Mouse (Mus musculus) G1E-ER4 (cell line): ENCODE data around the gene Pawr. TPM values are rescaled to one million over a fixed set of nuclear protein-coding genes. Genes with fewer than 3 reads are reported as not detected.

Experiments
- GATA1 ChIP-seq: IDR thresholded peaks from one replicate; pipeline ENCODE4 v1.8.0; 2012; ENCODE audit warnings: low read length, inconsistent platforms
- polyA plus RNA-seq: library from polyadenylated mRNA; stranded (reverse); fragments of >175 nt; gene quantifications from 2 replicates; pipeline ENCODE4 v1.2.3, GENCODE M21; 2012

Pawr gene
- 69.0 and 89.4 TPM in 2 replicates for polyA plus RNA-seq

DNA sequence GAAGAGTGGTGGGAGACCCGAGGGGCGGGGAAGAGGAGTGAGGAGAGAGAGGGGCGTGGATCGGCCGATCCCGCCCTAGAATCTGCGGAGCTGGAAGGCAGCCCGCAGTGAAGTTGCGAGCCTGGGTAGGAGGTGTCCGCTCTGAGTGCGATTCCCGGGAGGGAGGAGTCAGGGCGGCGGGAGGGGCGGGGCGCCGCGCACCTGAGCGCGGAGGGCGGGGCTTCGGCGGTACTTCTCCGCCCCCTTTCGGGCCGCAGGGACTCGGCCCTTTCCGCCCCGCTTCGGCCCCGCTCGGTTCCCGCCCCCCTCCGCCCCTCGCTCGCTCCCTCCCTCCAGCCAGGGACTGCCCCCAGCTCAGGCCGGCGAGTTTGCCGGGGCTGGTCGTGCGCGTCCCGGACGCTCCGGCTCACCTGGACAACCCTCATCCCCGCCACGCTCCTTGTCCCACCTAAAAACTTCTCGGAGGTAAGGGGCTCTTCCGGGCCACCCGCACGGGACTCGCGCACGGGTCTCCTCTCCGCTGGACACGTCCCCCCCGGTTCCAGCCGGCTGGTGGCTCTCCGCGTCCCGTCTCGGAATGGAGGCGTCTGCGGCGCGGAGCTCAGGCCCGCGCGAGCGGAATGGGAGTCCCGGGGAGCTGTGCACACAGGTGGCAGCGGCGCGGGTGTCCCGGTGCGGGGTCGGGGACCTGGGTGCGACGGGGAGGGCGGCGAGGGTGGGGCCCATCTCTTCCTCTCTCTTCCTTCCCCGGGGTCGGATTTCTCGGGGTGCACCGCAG is at the start of gene Pawr:
Pawr (plus strand) TSS at position 338 of the 778 bp plus-strand sequence.
- TF ChIP-seq GATA1: no peak

DNA sequence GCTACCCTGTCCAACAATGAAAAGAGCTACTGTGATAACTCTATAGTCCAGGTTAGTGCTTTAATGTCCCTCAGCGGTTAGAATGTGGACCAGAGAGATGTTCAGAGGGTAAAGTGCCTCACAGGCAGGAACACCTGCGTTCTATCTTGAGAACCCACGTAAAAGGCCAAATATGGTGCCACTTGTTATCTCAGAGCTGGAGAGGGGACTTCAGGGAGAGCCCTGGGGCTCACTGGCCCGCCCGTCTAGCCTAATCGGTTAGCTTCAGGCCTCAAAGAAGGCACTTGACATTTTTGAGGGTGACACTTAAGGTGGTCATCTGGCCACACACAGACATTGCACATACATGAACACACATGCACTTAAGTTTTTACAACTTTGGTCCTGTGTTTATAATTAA is 49.6 kb upstream of the Pawr start:
- TF ChIP-seq GATA1: no peak

DNA sequence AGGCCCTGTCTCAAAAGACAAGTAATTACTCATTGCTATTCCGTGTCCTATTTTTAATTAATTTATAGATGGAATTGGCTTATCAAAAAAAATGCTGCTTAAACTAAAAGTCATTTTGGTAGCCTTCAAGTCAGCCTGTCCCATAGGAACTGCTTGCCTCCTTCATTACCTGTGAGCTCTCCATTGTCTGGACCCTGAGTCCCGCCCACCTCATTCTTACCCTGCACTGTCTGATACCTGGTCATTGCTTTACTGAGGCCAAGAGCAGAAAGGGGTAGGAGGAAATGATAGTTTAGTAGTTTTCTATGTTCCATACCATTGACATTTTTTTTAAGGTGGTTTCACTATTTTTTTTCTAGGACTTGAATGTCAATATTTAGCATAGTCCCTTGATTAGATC is 48.5 kb upstream of the Pawr start:
- TF ChIP-seq GATA1: no peak

DNA sequence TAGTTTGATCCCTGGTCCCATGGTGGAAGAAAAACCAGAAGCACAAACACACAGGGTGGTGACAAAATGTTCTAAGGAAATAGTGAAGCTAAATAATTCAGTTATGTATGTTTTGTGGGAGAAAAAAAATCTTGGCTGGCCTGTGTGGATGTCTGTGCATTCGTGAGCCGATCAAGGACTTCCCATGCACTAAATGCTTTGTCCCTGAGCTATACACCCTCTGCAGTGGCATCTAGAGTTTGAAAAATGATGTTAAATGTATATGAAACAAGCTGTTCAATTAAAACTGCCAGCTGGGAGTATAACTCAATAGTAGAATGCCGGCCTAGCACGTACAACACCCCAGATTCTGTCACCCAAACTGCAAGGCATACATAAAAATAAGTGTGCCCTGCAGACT is 48.1 kb upstream of the Pawr start:
- TF ChIP-seq GATA1: no peak

DNA sequence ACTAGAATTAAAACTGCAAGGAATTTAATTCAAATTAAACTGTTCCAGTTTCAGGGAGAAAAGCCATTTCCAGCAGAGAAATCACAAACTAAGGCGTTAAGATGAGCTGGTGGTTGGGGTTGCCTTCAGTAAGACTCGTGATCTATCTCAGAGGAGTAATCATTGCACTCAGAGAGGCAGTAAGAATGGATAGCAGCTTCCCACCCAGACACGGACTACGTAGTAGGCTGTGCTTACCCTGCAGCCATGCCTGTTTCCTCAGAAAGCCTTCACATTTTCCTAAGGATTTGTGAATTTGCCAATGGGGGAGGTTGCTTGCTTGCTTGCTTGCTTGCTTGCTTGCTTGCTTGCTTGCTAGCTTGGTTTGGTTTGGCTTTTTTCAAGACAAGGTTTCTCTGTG is 47.5 kb upstream of the Pawr start:
- TF ChIP-seq GATA1: no peak

DNA sequence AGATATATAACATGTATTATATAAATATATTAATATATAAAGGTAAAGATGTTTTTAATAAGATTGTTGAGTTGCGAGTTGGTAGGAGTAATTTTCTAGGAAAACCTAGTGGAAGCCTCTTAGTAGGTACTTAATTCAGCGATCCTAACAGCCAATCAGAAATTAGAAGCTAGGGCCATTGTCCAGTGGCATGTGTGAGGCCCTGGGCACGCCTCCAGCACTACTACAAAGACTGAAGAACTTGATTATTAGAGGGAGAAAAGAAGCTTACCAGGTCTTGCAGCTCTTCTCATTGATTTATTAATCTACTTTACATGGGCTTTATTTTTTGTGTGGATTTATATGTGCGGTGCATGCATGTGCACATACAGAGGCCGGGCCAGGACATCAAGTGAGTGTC is 46.9 kb upstream of the Pawr start:
- no peak for TF ChIP-seq GATA1

DNA sequence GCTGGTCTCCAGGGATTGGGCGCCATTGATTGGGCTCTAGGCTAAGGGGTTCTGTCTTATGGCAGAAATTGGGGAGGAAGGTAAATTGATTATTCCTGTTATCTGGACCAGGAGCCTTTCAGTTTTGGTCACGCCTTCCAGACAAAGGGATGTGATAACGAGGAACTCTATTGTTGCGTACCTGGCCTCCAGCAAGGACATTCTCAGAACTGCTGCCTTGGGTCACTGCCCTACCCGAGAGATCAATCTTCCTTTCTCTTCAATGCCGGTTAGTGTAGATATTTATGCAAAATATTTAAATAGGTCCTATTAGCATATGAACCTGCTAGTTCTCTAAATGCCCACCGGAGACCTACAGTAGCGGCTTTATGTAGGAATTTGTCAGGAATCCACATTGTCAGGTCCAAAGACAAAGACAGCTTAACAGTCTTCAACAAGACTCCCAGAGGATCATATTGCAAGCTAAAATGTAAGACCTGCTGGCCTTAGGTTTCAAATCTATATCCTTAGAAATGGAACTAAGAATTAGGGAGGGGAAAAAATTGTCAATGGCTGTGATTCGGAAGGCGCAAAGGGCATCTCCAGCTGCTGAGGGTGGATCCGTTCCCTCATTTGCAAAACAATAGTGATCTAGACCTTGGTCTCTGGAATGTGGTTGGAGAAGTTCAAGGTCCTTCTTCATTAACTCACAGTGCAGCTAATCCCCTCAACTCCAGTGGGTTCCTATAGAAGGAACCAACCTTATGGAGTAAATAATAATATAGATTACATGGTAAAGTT is 45.1 kb upstream of the Pawr start:
- TF ChIP-seq GATA1: no peak

DNA sequence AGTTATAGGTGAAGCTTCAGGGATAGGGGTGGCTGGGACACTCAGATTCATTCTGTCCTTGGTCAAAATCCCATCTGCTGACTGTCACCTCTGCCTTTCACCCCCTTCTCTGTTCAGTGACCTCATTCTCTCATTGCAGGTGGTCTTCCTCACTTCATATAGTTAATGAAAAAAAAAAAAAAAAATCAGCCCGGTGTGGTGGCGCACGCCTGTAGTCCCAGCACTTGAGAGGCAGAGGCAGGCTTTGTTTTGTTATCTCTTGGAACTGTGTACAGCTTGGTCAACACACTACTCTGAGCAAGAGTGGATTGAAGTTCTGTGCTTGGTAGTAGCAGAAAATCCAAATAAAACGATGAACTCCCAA is 44.5 kb upstream of the Pawr start:
- TF ChIP-seq GATA1: no peak

DNA sequence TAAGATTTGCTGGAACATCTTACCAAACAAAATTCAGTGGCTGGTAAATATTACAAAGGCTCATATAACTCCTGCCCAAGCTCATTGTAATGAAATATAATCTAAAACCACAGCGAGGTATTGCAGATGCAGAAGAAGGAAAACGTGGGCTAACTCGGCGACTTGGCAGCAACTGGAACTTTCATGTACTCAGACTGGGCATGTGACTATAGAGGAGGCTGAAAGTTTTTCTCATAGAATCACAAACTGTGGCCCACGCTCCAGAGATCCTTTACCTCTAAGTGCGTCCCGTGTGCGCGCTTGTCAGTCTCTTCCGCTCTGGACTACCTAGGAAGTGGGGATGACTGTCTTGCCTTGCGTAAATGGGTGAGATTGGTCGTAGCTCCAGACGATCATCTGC is 41.9 kb upstream of the Pawr start:
- no peak for TF ChIP-seq GATA1

DNA sequence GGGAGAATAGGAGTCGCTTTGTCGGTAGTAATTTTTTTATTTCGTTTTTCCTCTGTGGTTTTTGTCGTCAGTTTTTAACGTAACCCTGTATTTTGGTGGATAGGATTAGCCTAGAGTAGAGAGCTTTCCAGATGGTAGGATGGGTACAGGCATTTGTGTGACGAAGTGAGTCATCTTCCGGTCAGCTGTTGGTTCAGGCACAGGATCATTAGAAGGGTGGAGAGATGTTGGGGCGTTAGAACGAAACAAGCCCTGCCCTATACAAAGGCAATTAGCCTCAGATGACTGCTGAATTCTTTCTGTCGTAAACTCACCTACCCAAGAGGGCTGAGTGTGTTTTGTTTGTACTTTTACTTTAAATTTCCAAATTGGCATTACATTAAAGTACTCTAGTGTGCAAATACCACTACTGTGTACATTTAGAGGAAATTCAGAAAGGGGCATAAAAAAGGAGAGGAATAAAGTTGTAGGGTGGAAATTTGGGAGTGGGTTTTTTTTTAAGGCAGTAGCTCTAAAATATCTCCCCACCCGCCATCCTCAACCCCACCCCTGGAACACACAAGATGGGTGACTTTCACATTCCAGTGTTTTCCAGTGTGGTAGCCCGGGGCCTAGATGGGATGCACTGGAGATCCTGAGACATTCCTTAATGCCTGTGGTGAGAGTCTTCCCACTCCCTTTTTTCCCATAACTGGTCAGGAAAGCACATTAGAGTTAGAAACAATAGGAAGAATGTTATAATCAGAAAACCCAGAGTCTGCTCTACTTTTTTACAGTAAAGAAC is 40.0 kb upstream of the Pawr start:
- TF ChIP-seq GATA1: no peak

DNA sequence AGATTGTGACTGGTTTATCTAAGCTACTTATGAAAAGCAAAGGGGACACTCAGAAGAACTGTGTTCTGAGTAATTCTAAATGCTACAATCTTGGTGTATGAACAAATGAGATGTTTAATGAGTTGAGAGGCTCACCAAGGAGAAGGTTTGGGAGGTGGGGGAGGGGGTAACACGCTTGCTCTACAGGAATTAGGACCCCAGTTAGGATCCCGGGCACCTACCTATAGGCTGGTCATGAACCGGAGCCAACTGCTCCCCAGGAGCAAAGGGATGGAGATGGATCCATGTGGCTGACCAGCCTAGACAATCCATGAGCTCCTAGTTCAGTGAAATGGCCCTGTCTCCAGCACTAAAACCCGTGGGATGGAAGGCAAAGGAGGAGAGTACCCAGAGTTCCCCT is 39.3 kb upstream of the Pawr start:
- no peak for TF ChIP-seq GATA1

DNA sequence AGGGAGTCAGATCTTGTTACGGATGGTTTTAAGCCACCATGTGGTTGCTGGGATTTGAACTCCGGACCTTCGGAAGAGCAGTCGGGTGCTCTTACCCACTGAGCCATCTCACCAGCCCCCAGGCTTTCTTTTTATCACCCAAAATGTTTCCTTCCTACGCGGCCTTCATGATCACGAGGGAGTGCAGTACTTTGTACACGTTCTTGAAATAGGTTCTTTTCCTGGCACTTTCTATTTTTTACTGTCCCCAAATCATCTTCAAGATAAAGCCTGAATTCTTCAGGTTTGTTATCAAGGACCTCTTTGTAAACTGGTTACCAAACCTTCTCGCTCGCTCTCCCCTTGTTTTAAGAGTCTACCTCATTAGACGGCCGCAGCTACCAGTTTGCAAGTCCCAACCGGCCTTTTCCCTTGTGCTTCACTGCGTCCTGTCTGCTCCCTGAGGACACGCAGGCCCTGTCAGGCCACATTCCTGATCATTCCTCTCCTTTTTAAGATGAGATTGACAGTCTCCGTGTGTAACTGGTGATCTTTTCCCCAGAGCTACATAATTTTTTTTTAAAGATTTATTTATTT is 38.2 kb upstream of the Pawr start:
- no peak for TF ChIP-seq GATA1

DNA sequence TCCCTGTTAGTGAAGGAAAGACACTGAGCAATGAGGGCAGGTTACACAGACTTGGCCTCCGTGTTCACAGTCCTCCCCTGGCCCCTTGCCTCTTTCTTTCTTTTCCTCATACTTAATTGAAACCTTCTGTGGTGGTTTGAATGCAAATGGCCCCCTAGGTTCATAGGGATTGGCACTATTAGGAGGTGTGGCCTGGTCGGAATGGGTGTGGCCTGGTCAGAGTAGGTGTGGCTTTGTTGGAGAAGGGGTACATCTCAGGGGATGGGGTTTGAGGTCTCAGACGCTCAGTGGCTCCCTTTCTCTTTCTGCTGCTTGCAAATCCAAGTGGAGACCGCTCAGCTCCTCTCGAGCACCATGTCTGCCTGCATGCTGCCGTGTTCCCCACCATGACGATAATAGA is 37.2 kb upstream of the Pawr start:
- TF ChIP-seq GATA1: no peak

DNA sequence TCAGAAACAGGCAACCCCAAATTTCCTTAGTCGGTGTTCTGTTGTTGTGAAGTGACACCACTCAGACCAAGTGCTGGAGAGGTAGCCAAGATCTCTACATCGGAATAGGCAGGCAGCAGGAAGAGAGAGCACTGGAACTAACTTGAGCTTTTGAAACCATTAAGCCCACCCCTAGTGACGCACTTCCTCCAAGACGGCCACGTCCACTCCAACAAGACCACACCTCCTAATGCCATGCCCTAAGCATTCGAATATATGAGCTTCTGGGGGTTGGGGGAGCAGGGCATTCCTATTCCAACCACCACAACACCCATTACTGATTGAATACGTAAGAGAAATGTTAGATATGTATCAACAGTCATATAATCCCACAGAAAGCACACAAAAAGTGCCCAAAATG is 35.5 kb upstream of the Pawr start:
- no peak for TF ChIP-seq GATA1

DNA sequence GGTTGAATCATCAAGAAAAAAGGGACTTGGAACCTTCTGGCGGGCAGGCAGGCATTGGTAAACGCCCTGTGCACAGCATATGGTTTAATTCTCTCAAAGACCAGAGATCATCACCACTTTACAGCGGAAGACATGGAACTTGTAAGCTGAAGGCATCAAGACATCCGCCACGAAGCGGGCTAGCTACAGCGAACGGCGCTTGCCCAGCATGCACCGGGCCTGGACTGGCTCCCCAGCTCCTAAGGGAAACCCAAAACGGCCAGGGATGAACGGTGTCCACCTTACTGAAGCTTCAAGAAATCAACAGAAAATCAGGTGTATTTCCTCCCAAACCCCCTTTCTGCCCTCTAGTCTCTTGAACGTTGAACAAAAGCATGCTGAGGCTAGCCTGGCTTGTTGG is 33.7 kb upstream of the Pawr start:
- no peak for TF ChIP-seq GATA1
